Mouse (Mus musculus) intestine, postnatal 0 days (tissue): Measurements from ENCODE around the gene Smg9. TPM values are rescaled to one million over a fixed set of nuclear protein-coding genes. Genes with fewer than 3 reads are reported as not detected.

Experiments used
- ATAC-seq: fragments of 200-750 bp; cut with Nextera tagmentation; 2 replicates; pipeline ENCODE4 v1.8.0; 2017; ENCODE audit warnings: mild to moderate bottlenecking, moderate TSS enrichment, moderate library complexity
- H3K27ac ChIP-seq: fragments of 300-500 bp; sonication (generic); 2 replicates; pipeline ENCODE4 v1.5.1; 2014; ENCODE audit warnings: mild to moderate bottlenecking, low read depth, low read length, moderate library complexity
- H3K27me3 ChIP-seq: fragments of 300-500 bp; sonication (generic); replicated peaks from 2 replicates; pipeline ENCODE4 v1.6.1; 2014; ENCODE audit warnings: low read length, mixed read lengths; ENCODE audit not compliant: control insufficient read depth, insufficient read depth
- H3K36me3 ChIP-seq: fragments of 300-500 bp; sonication (generic); 2 replicates; pipeline ENCODE4 v1.6.1; 2014; ENCODE audit warnings: mild to moderate bottlenecking, moderate library complexity; ENCODE audit not compliant: control insufficient read depth, insufficient read depth
- H3K4me1 ChIP-seq: fragments of 300-500 bp; sonication (generic); replicated peaks from 2 replicates; pipeline ENCODE4 v1.6.1; 2014; ENCODE audit warnings: antibody characterized with exemption, low read length, mixed read lengths; ENCODE audit not compliant: control insufficient read depth, insufficient read depth
- H3K4me2 ChIP-seq: fragments of 300-500 bp; sonication (generic); replicated peaks from 2 replicates; pipeline ENCODE4 v1.6.1; 2014; ENCODE audit warnings: low read depth, mild to moderate bottlenecking, moderate library complexity
- H3K4me3 ChIP-seq: fragments of 300-500 bp; sonication (generic); 2 replicates; pipeline ENCODE4 v1.5.1; 2014; ENCODE audit warnings: low read depth, low read length
- H3K9ac ChIP-seq: fragments of 300-500 bp; sonication (generic); 2 replicates; pipeline ENCODE4 v1.6.1; 2014; ENCODE audit warnings: mild to moderate bottlenecking, low read depth, low read length
- H3K9me3 ChIP-seq: fragments of 300-500 bp; sonication (generic); 2 replicates; pipeline ENCODE4 v1.6.1; 2016; ENCODE audit warnings: mixed run types; ENCODE audit not compliant: control insufficient read depth
- CTCF ChIP-seq: sonication (generic); IDR thresholded peaks from 2 replicates; pipeline ENCODE4 v1.5.1; 2016; ENCODE audit warnings: low read depth, mild to moderate bottlenecking, control low read depth, antibody characterized with exemption, moderate library complexity
- WGBS: fragments of 180-500 bp; shearing (Covaris S2); extraction: QIAGEN DNeasy Blood & Tissue Kit; methylation state at CpG from one replicate; pipeline ENCODE4 v1.1.7; 2014; 5-methylcytosine and 5-hydroxymethylcytosine counted together
- polyA plus RNA-seq: library from polyadenylated mRNA; unstranded; fragments of >200 nt; fragmentation: Nextera tagmentation; extraction: Ambion mirVana; gene quantifications from 2 replicates; pipeline ENCODE4 v1.2.1, GENCODE M21; 2015

Smg9 gene
- polyA plus RNA-seq, 1 experiment from 2014 or later, result 15.1 TPM

DNA sequence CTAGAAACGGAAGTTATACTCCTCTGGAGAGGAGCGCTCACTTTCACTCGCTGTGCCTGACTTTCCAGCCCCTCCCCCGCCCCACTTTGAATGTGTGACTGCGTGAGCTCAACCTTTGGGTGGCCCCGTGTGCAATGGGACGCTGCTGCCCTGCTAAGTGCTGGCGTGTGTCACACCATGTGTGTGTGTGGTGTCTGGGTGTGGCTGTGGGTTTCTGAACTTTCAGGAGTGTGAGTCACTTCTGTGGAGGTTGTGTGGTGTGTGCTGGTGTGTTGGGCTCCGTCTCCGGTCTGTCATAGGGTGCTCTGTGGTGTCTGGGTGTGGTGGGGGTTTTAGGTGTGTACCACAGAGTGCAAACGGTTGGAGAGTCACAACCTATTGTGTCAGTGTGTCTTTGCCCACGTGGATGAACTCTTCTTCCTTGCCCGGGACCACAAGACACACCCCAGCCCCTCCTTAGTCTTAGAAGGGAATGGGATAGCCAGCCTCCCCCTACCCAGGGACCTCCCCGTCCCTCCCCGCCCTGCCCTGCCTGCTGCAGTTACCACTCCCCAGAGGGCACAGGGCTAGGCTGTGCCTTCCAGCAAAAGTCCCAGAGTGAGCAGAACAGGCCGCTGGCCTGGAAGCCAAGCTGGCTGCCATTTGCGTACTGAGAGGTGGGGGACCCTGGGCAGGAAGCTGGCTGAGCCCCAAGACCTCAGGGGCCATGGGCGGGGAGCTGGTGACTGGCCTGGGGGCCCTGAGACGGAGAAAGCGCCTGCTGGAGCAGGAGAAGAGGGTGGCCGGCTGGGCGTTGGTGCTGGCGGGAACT lies 29.5 kb upstream of the Smg9 start, which contains the start of gene Kcnn4:
Gene Kcnn4 (plus strand): TSS at position 533 of the 811 bp plus-strand sequence.
- H3K9ac ChIP-seq, result no peak within 1 kb of the TSS
- no peaks in the 10 kb centered on the region for H3K27me3 ChIP-seq
- WGBS, result 25% methylated on average over 23 of the region's 23 CpGs
- H3K4me1 ChIP-seq, result no peaks in the 10 kb centered on the region; the same call in 1 of the 2 replicates
- TF ChIP-seq CTCF, result no peak
- H3K9me3 ChIP-seq, result no peaks in the 10 kb centered on the region
- H3K4me2 ChIP-seq, result peak within 1 kb of the TSS; percentile 35
- no peak within 1 kb of the TSS for H3K27ac ChIP-seq
- H3K36me3 ChIP-seq, result no peaks in the 10 kb centered on the region
- ATAC-seq, result peak; percentile 12; the same call in 1 of the 2 replicates
- no peak within 1 kb of the TSS; the same call in 1 of the 2 replicates for H3K4me3 ChIP-seq

DNA sequence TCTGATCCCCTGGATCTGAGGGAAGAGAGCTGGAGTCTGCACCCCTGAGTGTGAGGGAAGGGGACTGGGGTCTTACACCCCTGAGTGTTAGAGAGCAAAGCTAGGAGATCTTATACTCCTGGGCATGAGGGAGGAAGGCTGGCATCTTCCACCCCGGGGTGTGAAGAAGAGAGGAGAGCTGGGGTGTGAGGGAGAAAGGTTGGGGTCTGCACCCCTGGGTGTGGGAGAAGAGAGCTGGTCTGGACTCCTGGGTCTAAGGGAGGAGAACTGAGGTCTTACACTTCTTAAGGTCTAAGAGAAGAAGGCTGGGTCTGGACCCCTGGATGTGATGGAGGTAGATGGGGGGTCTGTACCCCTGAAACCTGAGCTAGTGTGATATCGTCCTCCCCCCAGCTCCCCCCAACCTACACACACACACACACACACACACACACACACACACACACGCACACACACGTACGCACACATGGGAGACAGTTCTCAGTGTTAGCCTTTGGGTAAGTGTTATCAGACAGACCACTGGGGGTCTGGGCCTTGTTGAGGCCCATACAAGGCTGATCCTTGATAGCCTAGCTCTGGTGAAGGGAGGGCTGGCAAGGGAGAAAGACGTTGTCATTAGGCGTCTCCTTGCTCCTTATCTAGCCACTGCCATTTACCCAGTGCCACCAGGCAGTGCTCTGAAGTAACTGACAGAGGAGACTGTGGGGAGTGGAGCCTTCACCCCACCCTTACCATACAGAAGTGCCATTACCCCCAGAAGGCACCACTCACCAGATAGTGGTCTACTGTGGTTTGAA lies 28.2 kb upstream of the Smg9 start:
- H3K27ac ChIP-seq, result no peak overlapping the region
- peak overlapping the region; percentile 35 for H3K4me2 ChIP-seq
- H3K4me3 ChIP-seq, result no peak overlapping the region; the same call in 1 of the 2 replicates
- no peaks in the 10 kb centered on the region; the same call in 1 of the 2 replicates for H3K4me1 ChIP-seq
- no peaks in the 10 kb centered on the region for H3K36me3 ChIP-seq
- no peak overlapping the region for H3K9ac ChIP-seq
- no peak for ATAC-seq
- TF ChIP-seq CTCF, result no peak
- H3K27me3 ChIP-seq, result no peaks in the 10 kb centered on the region
- WGBS, result 61% methylated on average over 7 of the region's 7 CpGs
- no peaks in the 10 kb centered on the region for H3K9me3 ChIP-seq

DNA sequence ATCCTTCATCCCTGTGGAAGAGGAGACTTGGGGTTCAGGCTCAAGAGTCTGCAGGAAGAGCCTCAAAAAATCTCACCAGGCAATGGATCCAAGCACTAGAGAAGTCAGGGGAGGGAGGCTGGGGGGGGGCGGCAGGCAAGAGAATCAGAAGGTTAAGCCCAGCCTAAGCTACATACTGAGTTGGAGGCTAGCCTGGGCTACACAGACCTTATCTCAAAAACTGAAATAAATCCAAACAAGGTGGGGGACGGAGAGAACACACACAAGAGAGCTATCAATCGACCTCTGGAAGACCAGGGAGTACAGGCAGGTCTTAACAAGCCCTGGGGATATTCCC lies 27.6 kb upstream of the Smg9 start:
- WGBS, result 66% methylated on average over 3 of the region's 3 CpGs
- Histone ChIP-seq H3K4me3 (no peak overlapping the region), H3K27ac (no peak overlapping the region), H3K9me3 (no peaks in the 10 kb centered on the region), H3K9ac (no peak overlapping the region), H3K36me3 (no peaks in the 10 kb centered on the region), H3K4me1 (no peaks in the 10 kb centered on the region; the same call in 1 of the 2 replicates), H3K4me2 (0 out of 2 replicates have a peak overlapping the region, but pooled peaks have one; percentile 21), H3K27me3 (no peaks in the 10 kb centered on the region)
- no peak for ATAC-seq
- no peak for TF ChIP-seq CTCF

- Histone ChIP-seq H3K4me2 (no peak overlapping the region), H3K9ac (no peak overlapping the region), H3K36me3 (no peaks in the 10 kb centered on the region), H3K4me3 (no peak overlapping the region), H3K27ac (no peak overlapping the region), H3K27me3 (0 out of 2 replicates have a peak, but pooled peaks cover 2% of the 10 kb centered on the region), H3K9me3 (no peaks in the 10 kb centered on the region), H3K4me1 (peaks cover 2% of the 10 kb centered on the region; the same call in 1 of the 2 replicates)
- WGBS, result 45% methylated on average over 9 of the region's 11 CpGs
- no peak for TF ChIP-seq CTCF
- ATAC-seq, result no peak
These were observed 27.1 kb upstream of the Smg9 start for GRCm38 (mm10) chr7:24372300-24372699.

DNA sequence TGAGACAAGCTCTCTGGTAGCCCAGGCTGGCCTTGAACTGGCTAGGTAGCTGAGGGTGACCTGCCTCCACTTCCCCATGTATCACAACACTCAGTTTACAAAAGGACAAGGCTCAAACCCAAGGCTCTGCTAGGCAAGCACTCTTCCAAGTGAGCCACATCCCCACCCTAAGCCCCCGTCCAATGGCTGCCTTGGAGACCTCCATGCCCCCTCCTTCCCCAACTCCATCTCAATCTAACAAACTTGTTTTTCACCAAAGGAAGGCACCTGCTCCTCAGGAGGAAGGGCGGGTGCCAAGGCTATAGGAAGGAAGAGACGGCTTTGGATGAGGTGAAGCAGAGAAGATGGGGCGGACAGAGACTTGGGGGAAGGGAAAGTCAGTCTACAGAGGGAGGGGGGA lies 26.6 kb upstream of the Smg9 start:
- WGBS, result 67% methylated on average over 4 of the region's 4 CpGs
- no peak overlapping the region for H3K9ac ChIP-seq
- no peak for ATAC-seq
- H3K4me2 ChIP-seq, result no peak overlapping the region
- no peak overlapping the region for H3K4me3 ChIP-seq
- no peaks in the 10 kb centered on the region for H3K36me3 ChIP-seq
- no peaks in the 10 kb centered on the region for H3K9me3 ChIP-seq
- H3K27ac ChIP-seq, result no peak overlapping the region
- no peak for TF ChIP-seq CTCF
- peaks cover 4% of the 10 kb centered on the region; the same call in 1 of the 2 replicates for H3K4me1 ChIP-seq
- 0 out of 2 replicates have a peak, but pooled peaks cover 5% of the 10 kb centered on the region for H3K27me3 ChIP-seq
